Mouse (Mus musculus): Measurements from ENCODE around the gene Cdc37l1. TPM values are rescaled to one million over a fixed set of nuclear protein-coding genes. Genes with fewer than 3 reads are reported as not detected.

Cdc37l1 gene
- polyA plus RNA-seq, 1 experiment from 2014 or later = 38.4 TPM

- H3K9ac ChIP-seq (ENCODE audit: low read length) = no peak overlapping the region
- no peak overlapping the region for H3K4me3 ChIP-seq (replicated peaks; ENCODE audit: low read length)
- H3K9me3 ChIP-seq (replicated peaks; ENCODE audit: control insufficient read depth, low read length) = no peaks in the 10 kb centered on the region
- ATAC-seq (ENCODE audit: insufficient read depth, low FRiP score) = no peak
- WGBS = 90% methylated on average over 10 of the region's 10 CpGs
- H3K4me2 ChIP-seq (ENCODE audit: low read depth, low read length) = no peak overlapping the region
- peaks cover under 1% of the 10 kb centered on the region; the same call in 1 of the 2 replicates for H3K4me1 ChIP-seq (ENCODE audit: control insufficient read depth, insufficient read depth, low read length)
- H3K27me3 ChIP-seq (ENCODE audit: control insufficient read depth, insufficient read depth, low read length) = no peaks in the 10 kb centered on the region
- H3K36me3 ChIP-seq (ENCODE audit: control insufficient read depth, insufficient read depth, low read length) = peaks cover 7% of the 10 kb centered on the region; the same call in 1 of the 2 replicates
- H3K27ac ChIP-seq (ENCODE audit: low read length) = no peak overlapping the region
Measured at GRCm38 (mm10) chr19:29037541-29037940, 47.4 kb downstream of the Cdc37l1 start.

GRCm38 (mm10) chr19:29039334-29039733, 49.2 kb downstream of the Cdc37l1 start:
- H3K4me3 ChIP-seq (replicated peaks; ENCODE audit: low read length) = no peak overlapping the region
- ATAC-seq (ENCODE audit: insufficient read depth, low FRiP score) = no peak
- no peaks in the 10 kb centered on the region for H3K27me3 ChIP-seq (ENCODE audit: control insufficient read depth, insufficient read depth, low read length)
- H3K9me3 ChIP-seq (replicated peaks; ENCODE audit: control insufficient read depth, low read length) = no peaks in the 10 kb centered on the region
- H3K4me2 ChIP-seq (ENCODE audit: low read depth, low read length) = no peak overlapping the region
- no peak overlapping the region for H3K27ac ChIP-seq (ENCODE audit: low read length)
- peaks cover 7% of the 10 kb centered on the region; the same call in 1 of the 2 replicates for H3K36me3 ChIP-seq (ENCODE audit: control insufficient read depth, insufficient read depth, low read length)
- peaks cover 10% of the 10 kb centered on the region for H3K4me1 ChIP-seq (ENCODE audit: control insufficient read depth, insufficient read depth, low read length)
- H3K9ac ChIP-seq (ENCODE audit: low read length) = no peak overlapping the region

- H3K27ac ChIP-seq (ENCODE audit: low read length) = no peak overlapping the region
- H3K27me3 ChIP-seq (ENCODE audit: control insufficient read depth, insufficient read depth, low read length) = no peaks in the 10 kb centered on the region
- ATAC-seq (ENCODE audit: insufficient read depth, low FRiP score) = no peak
- 67% methylated on average over 4 of the region's 4 CpGs for WGBS
- no peak overlapping the region for H3K9ac ChIP-seq (ENCODE audit: low read length)
- H3K4me1 ChIP-seq (ENCODE audit: control insufficient read depth, insufficient read depth, low read length) = peaks cover 12% of the 10 kb centered on the region
- no peak overlapping the region for H3K4me2 ChIP-seq (ENCODE audit: low read depth, low read length)
- no peak overlapping the region for H3K4me3 ChIP-seq (replicated peaks; ENCODE audit: low read length)
- no peaks in the 10 kb centered on the region for H3K9me3 ChIP-seq (replicated peaks; ENCODE audit: control insufficient read depth, low read length)
- H3K36me3 ChIP-seq (ENCODE audit: control insufficient read depth, insufficient read depth, low read length) = peaks cover 3% of the 10 kb centered on the region; the same call in 1 of the 2 replicates
Measured at GRCm38 (mm10) chr19:29040206-29040605, 50.1 kb downstream of the Cdc37l1 start.

- Histone ChIP-seq H3K4me1 (ENCODE audit: control insufficient read depth, insufficient read depth, low read length) (peaks cover 15% of the 10 kb centered on the region), H3K27ac (ENCODE audit: low read length) (no peak overlapping the region), H3K36me3 (ENCODE audit: control insufficient read depth, insufficient read depth, low read length) (peaks cover 3% of the 10 kb centered on the region; the same call in 1 of the 2 replicates), H3K9ac (ENCODE audit: low read length) (no peak overlapping the region), H3K9me3 (replicated peaks; ENCODE audit: control insufficient read depth, low read length) (no peaks in the 10 kb centered on the region), H3K4me3 (replicated peaks; ENCODE audit: low read length) (no peak overlapping the region), H3K27me3 (ENCODE audit: control insufficient read depth, insufficient read depth, low read length) (no peaks in the 10 kb centered on the region), H3K4me2 (ENCODE audit: low read depth, low read length) (no peak overlapping the region)
- no peak for ATAC-seq (ENCODE audit: insufficient read depth, low FRiP score)
- WGBS = 73% methylated on average over 6 of the region's 6 CpGs
Measured at GRCm38 (mm10) chr19:29042143-29042542, 52.0 kb downstream of the Cdc37l1 start.

GRCm38 (mm10) chr19:29042647-29043046, 52.5 kb downstream of the Cdc37l1 start:
- ATAC-seq (ENCODE audit: insufficient read depth, low FRiP score) = no peak
- Histone ChIP-seq H3K27ac (ENCODE audit: low read length) (no peak overlapping the region), H3K4me1 (ENCODE audit: control insufficient read depth, insufficient read depth, low read length) (peaks cover 15% of the 10 kb centered on the region), H3K36me3 (ENCODE audit: control insufficient read depth, insufficient read depth, low read length) (peaks cover 3% of the 10 kb centered on the region; the same call in 1 of the 2 replicates), H3K4me2 (ENCODE audit: low read depth, low read length) (no peak overlapping the region), H3K27me3 (ENCODE audit: control insufficient read depth, insufficient read depth, low read length) (no peaks in the 10 kb centered on the region), H3K9me3 (replicated peaks; ENCODE audit: control insufficient read depth, low read length) (no peaks in the 10 kb centered on the region), H3K9ac (ENCODE audit: low read length) (no peak overlapping the region), H3K4me3 (replicated peaks; ENCODE audit: low read length) (no peak overlapping the region)
- 74% methylated on average over 9 of the region's 9 CpGs for WGBS

- Histone ChIP-seq H3K27ac (ENCODE audit: low read length) (no peak overlapping the region), H3K4me3 (replicated peaks; ENCODE audit: low read length) (no peak overlapping the region)
- WGBS = 46% methylated on average over 9 of the region's 9 CpGs
Measured at GRCm38 (mm10) chr19:29044353-29044768, 54.2 kb downstream of the Cdc37l1 start.

GRCm38 (mm10) chr19:29045369-29045768, 55.2 kb downstream of the Cdc37l1 start:
- Histone ChIP-seq H3K4me3 (replicated peaks; ENCODE audit: low read length) (no peak overlapping the region), H3K36me3 (ENCODE audit: control insufficient read depth, insufficient read depth, low read length) (no peaks in the 10 kb centered on the region), H3K9ac (ENCODE audit: low read length) (no peak overlapping the region), H3K9me3 (replicated peaks; ENCODE audit: control insufficient read depth, low read length) (no peaks in the 10 kb centered on the region), H3K27me3 (ENCODE audit: control insufficient read depth, insufficient read depth, low read length) (no peaks in the 10 kb centered on the region), H3K27ac (ENCODE audit: low read length) (no peak overlapping the region), H3K4me1 (ENCODE audit: control insufficient read depth, insufficient read depth, low read length) (peaks cover 18% of the 10 kb centered on the region), H3K4me2 (ENCODE audit: low read depth, low read length) (peak overlapping the region; percentile 70; the same call in 1 of the 2 replicates)
- ATAC-seq (ENCODE audit: insufficient read depth, low FRiP score) = no peak
- 63% methylated on average over 4 of the region's 4 CpGs for WGBS

More at GRCm38 (mm10) chr19:29044353-29044768, 54.2 kb downstream of the Cdc37l1 start:
- peaks cover 18% of the 10 kb centered on the region for H3K4me1 ChIP-seq (ENCODE audit: control insufficient read depth, insufficient read depth, low read length)
- ATAC-seq (ENCODE audit: insufficient read depth, low FRiP score) = no peak
- no peaks in the 10 kb centered on the region for H3K9me3 ChIP-seq (replicated peaks; ENCODE audit: control insufficient read depth, low read length)
- H3K27me3 ChIP-seq (ENCODE audit: control insufficient read depth, insufficient read depth, low read length) = no peaks in the 10 kb centered on the region
- H3K4me2 ChIP-seq (ENCODE audit: low read depth, low read length) = no peak overlapping the region
- H3K36me3 ChIP-seq (ENCODE audit: control insufficient read depth, insufficient read depth, low read length) = no peaks in the 10 kb centered on the region
- H3K9ac ChIP-seq (ENCODE audit: low read length) = no peak overlapping the region

GRCm38 (mm10) chr19:29045956-29046650, 56.0 kb downstream of the Cdc37l1 start:
- no peak for ATAC-seq (ENCODE audit: insufficient read depth, low FRiP score)
- peaks cover 18% of the 10 kb centered on the region for H3K4me1 ChIP-seq (ENCODE audit: control insufficient read depth, insufficient read depth, low read length)
- peak overlapping the region; percentile 70 for H3K4me2 ChIP-seq (ENCODE audit: low read depth, low read length)
- 23% methylated on average over 15 of the region's 15 CpGs for WGBS
- H3K4me3 ChIP-seq (replicated peaks; ENCODE audit: low read length) = peak overlapping the region; percentile 84
- peak overlapping the region; percentile 18 for H3K27ac ChIP-seq (ENCODE audit: low read length)
- H3K9me3 ChIP-seq (replicated peaks; ENCODE audit: control insufficient read depth, low read length) = no peaks in the 10 kb centered on the region
- peak overlapping the region; percentile 36; the same call in 1 of the 2 replicates for H3K9ac ChIP-seq (ENCODE audit: low read length)
- no peaks in the 10 kb centered on the region for H3K36me3 ChIP-seq (ENCODE audit: control insufficient read depth, insufficient read depth, low read length)
- no peaks in the 10 kb centered on the region for H3K27me3 ChIP-seq (ENCODE audit: control insufficient read depth, insufficient read depth, low read length)

GRCm38 (mm10) chr19:29046961-29047333, 56.8 kb downstream of the Cdc37l1 start:
- H3K27ac ChIP-seq (ENCODE audit: low read length) = peak overlapping the region; percentile 87
- no peak for ATAC-seq (ENCODE audit: insufficient read depth, low FRiP score)
- WGBS = 21% methylated on average over 4 of the region's 4 CpGs

More at GRCm38 (mm10) chr19:29046961-29047333, 56.8 kb downstream of the Cdc37l1 start:
- H3K36me3 ChIP-seq (ENCODE audit: control insufficient read depth, insufficient read depth, low read length) = no peaks in the 10 kb centered on the region
- H3K4me1 ChIP-seq (ENCODE audit: control insufficient read depth, insufficient read depth, low read length) = peaks cover 18% of the 10 kb centered on the region
- H3K9ac ChIP-seq (ENCODE audit: low read length) = peak overlapping the region; percentile 96
- peak overlapping the region; percentile 84 for H3K4me3 ChIP-seq (replicated peaks; ENCODE audit: low read length)
- no peaks in the 10 kb centered on the region for H3K27me3 ChIP-seq (ENCODE audit: control insufficient read depth, insufficient read depth, low read length)
- H3K4me2 ChIP-seq (ENCODE audit: low read depth, low read length) = peak overlapping the region; percentile 70
- no peaks in the 10 kb centered on the region for H3K9me3 ChIP-seq (replicated peaks; ENCODE audit: control insufficient read depth, low read length)
